Mouse (Mus musculus) stomach, embryonic 14.5 days (tissue): ENCODE measurements at regions not wholly inside any gene's neighbourhood (a gene's known extent, or its start where the extent isn't known, plus 50 kb on each side); places are given as distances from the start of the nearest gene placed in this dataset.

Experiments
- ATAC-seq: fragments of 200-750 bp; cut with Nextera tagmentation; 2 replicates; pipeline ENCODE4 v1.8.0; 2017; ENCODE audit warnings: low read depth, moderate TSS enrichment; ENCODE audit not compliant: insufficient number of reproducible peaks, insufficient read depth, low FRiP score
- H3K27ac ChIP-seq: fragments of 300-500 bp; sonication (generic); 2 replicates; pipeline ENCODE4 v1.5.1; 2014; ENCODE audit warnings: mild to moderate bottlenecking, low read length, moderate library complexity, mixed read lengths
- H3K27me3 ChIP-seq: fragments of 300-500 bp; sonication (generic); 2 replicates; pipeline ENCODE4 v1.6.1; 2014; ENCODE audit warnings: low read length, control low read depth, mixed read lengths; ENCODE audit not compliant: control insufficient read depth, insufficient read depth
- H3K36me3 ChIP-seq: fragments of 300-500 bp; sonication (generic); 2 replicates; pipeline ENCODE4 v1.6.1; 2014; ENCODE audit warnings: mild to moderate bottlenecking, control low read depth, low read length, moderate library complexity, mixed read lengths; ENCODE audit not compliant: control insufficient read depth, insufficient read depth
- H3K4me1 ChIP-seq: fragments of 300-500 bp; sonication (generic); 2 replicates; pipeline ENCODE4 v1.6.1; 2014; ENCODE audit warnings: low read length, control low read depth, mixed read lengths; ENCODE audit not compliant: control insufficient read depth, insufficient read depth
- H3K4me2 ChIP-seq: fragments of 300-500 bp; sonication (generic); replicated peaks from 2 replicates; pipeline ENCODE4 v1.6.1; 2014; ENCODE audit warnings: low read depth, low read length, control low read depth
- H3K4me3 ChIP-seq: fragments of 300-500 bp; sonication (generic); 2 replicates; pipeline ENCODE4 v1.5.1; 2014; ENCODE audit warnings: low read depth, low read length, control low read depth
- H3K9ac ChIP-seq: fragments of 300-500 bp; sonication (generic); replicated peaks from 2 replicates; pipeline ENCODE4 v1.6.1; 2014; ENCODE audit warnings: low read depth, mild to moderate bottlenecking, control low read depth, low read length, moderate library complexity, mixed read lengths
- H3K9me3 ChIP-seq: fragments of 300-500 bp; sonication (generic); 2 replicates; pipeline ENCODE4 v1.6.1; 2016; ENCODE audit warnings: low read depth, low read length, control low read depth; ENCODE audit not compliant: control insufficient read depth
- WGBS: fragments of 180-500 bp; shearing (Covaris S2); extraction: QIAGEN DNeasy Blood & Tissue Kit; methylation state at CpG from one replicate; pipeline ENCODE4 v1.1.7; 2014; 5-methylcytosine and 5-hydroxymethylcytosine counted together

GRCm38 (mm10) chr4:70058831-70059544 lies 351.3 kb downstream of the Cdk5rap2 start:
- no peaks in the 10 kb centered on the region for H3K27me3 ChIP-seq
- no peak overlapping the region for H3K27ac ChIP-seq
- 79% methylated on average over 12 of the region's 12 CpGs for WGBS
- no peaks in the 10 kb centered on the region for H3K36me3 ChIP-seq
- H3K4me1 ChIP-seq = no peaks in the 10 kb centered on the region
- no peak overlapping the region for H3K4me2 ChIP-seq
- ATAC-seq = no peak
- H3K9me3 ChIP-seq = no peaks in the 10 kb centered on the region
- H3K9ac ChIP-seq = no peak overlapping the region
- H3K4me3 ChIP-seq = no peak overlapping the region

DNA sequence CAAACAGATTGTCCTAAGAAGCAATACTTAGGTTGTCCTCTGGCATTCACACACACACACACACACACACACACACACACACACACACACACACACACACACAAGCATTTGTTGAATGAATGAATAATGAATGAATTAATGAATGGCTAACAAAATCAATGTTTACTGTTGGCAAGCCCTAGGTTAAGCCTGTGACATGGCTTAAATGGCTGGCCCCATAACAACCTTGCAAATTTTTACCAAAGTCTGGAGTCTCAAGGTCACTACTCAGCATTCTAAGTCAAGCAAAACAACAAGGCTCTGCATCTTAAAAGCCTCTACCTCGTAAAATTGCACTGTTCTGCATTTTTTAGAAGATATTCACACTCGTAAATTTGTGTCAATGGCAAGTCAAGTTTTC lies 357.1 kb downstream of the Cdk5rap2 start:
- H3K4me3 ChIP-seq = no peak overlapping the region
- H3K9me3 ChIP-seq = no peaks in the 10 kb centered on the region
- no peak overlapping the region for H3K27ac ChIP-seq
- ATAC-seq = no peak
- H3K4me1 ChIP-seq = no peaks in the 10 kb centered on the region
- no peak overlapping the region for H3K4me2 ChIP-seq
- no peak overlapping the region for H3K9ac ChIP-seq
- no peaks in the 10 kb centered on the region for H3K36me3 ChIP-seq
- no peaks in the 10 kb centered on the region for H3K27me3 ChIP-seq
- WGBS = 88% methylated on average over 2 of the region's 2 CpGs

- Histone ChIP-seq H3K9ac (no peak overlapping the region), H3K36me3 (no peaks in the 10 kb centered on the region), H3K4me3 (no peak overlapping the region), H3K4me1 (no peaks in the 10 kb centered on the region), H3K27ac (no peak overlapping the region), H3K27me3 (no peaks in the 10 kb centered on the region), H3K9me3 (no peaks in the 10 kb centered on the region), H3K4me2 (no peak overlapping the region)
- WGBS = 67% methylated on average over 1 of the region's 1 CpGs
- no peak for ATAC-seq
Measured at GRCm38 (mm10) chr4:70038241-70038640, 372.0 kb downstream of the Cdk5rap2 start.

DNA sequence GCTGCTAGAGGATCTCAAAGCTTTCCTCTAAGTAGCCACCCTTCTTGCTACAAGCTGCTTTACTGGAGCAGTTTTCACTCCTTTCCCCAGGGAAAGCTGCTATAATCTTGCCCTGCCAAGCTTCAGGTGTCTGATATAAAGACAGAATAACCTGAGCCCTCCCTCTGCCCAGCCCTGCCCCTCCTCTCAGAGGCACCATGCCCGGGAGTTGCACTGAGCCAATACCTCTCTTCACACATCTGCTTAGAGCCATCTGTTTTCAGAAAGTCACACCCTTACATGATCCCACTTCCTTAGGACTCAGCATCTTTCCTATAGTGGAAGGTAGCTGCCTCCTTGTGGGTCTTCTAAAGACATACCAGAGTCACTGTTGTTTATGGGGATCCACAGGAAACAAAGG lies 374.3 kb downstream of the Cdk5rap2 start:
- no peaks in the 10 kb centered on the region for H3K36me3 ChIP-seq
- no peak for ATAC-seq
- H3K4me3 ChIP-seq = no peak overlapping the region
- no peak overlapping the region for H3K4me2 ChIP-seq
- H3K9me3 ChIP-seq = no peaks in the 10 kb centered on the region
- H3K4me1 ChIP-seq = no peaks in the 10 kb centered on the region
- WGBS = 40% methylated on average over 1 of the region's 1 CpGs
- no peak overlapping the region for H3K27ac ChIP-seq
- H3K9ac ChIP-seq = no peak overlapping the region
- no peaks in the 10 kb centered on the region for H3K27me3 ChIP-seq

DNA sequence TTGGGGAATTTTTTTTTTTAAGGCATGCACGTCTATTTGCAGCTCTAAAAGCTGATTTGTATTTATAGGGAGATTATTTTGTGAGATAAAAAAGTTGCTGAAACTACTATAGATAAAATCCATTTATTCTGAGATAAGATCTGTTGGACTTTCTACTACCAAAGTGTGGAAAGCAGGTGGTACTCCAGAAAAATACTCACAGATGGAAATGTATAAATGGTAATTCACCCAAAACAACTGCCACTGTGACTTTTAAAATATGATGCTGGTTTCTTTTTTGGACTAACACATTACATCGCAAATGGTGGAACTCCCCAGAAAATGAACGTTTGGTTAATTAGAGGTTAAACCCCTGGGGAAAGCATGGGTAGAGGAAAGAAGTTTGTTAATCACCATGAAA lies 377.7 kb downstream of the Cdk5rap2 start:
- no peaks in the 10 kb centered on the region for H3K4me1 ChIP-seq
- H3K27me3 ChIP-seq = no peaks in the 10 kb centered on the region
- H3K4me3 ChIP-seq = no peak overlapping the region
- no peaks in the 10 kb centered on the region for H3K36me3 ChIP-seq
- 69% methylated on average over 3 of the region's 3 CpGs for WGBS
- H3K4me2 ChIP-seq = no peak overlapping the region
- H3K9ac ChIP-seq = no peak overlapping the region
- no peak for ATAC-seq
- no peak overlapping the region for H3K27ac ChIP-seq
- H3K9me3 ChIP-seq = no peaks in the 10 kb centered on the region

DNA sequence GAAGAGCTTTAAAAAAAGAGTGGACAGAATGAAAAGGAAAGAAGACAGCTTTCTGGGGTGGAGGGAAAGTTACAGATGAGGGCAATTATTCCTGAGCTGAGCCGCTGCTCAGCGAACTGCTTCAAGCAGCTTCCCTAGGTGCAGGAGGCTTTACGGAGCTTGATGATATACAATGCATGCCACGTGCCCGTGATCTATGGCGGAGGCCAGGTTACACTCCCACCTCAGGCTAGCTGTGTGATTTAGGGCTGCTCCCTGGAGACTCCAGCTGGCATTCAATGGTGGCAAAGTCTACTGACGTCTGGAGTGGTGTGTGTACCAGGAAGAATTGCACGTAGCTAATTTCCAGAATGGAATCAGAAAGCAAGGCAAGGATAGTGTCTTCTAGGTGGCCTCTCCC lies 383.4 kb downstream of the Cdk5rap2 start:
- no peak for ATAC-seq
- 60% methylated on average over 8 of the region's 8 CpGs for WGBS

DNA sequence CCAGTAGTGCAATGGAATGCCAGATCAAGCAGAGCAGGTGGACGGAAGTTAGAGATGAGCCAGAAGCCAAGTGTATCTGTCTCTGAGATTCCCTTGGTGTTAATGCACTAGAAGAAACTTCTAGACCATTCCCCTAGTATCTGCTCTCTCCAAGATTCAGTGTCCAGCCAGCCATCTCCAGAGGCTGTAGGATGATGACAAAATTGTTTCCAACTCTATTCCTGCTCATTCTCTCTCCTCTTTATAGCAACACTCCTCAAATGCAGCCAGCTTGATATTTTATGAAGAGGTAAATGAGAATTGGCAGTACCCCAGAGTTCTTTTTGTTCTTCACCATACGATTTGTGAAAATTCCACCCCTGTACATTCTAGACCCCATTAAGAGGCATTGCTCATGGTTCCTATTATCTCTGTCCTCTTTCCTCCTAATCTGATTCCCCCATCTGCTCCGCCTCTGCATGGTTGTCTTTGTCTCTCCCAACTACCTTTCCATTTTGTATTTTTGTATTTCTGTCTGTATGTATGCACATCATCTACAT lies 385.3 kb downstream of the Cdk5rap2 start:
- no peak overlapping the region for H3K27ac ChIP-seq
- H3K4me2 ChIP-seq = no peak overlapping the region
- H3K36me3 ChIP-seq = no peaks in the 10 kb centered on the region
- no peak overlapping the region for H3K9ac ChIP-seq
- no peaks in the 10 kb centered on the region for H3K27me3 ChIP-seq
- H3K9me3 ChIP-seq = no peaks in the 10 kb centered on the region
- H3K4me3 ChIP-seq = no peak overlapping the region
- ATAC-seq = no peak
- no peaks in the 10 kb centered on the region for H3K4me1 ChIP-seq
- WGBS = 92% methylated on average over 3 of the region's 3 CpGs

More for the DNA sequence above, 383.4 kb downstream of the Cdk5rap2 start:
- H3K9ac ChIP-seq = no peak overlapping the region
- no peaks in the 10 kb centered on the region for H3K36me3 ChIP-seq
- H3K27ac ChIP-seq = no peak overlapping the region
- H3K9me3 ChIP-seq = no peaks in the 10 kb centered on the region
- H3K4me3 ChIP-seq = no peak overlapping the region
- no peak overlapping the region for H3K4me2 ChIP-seq
- no peaks in the 10 kb centered on the region for H3K27me3 ChIP-seq
- no peaks in the 10 kb centered on the region for H3K4me1 ChIP-seq

DNA sequence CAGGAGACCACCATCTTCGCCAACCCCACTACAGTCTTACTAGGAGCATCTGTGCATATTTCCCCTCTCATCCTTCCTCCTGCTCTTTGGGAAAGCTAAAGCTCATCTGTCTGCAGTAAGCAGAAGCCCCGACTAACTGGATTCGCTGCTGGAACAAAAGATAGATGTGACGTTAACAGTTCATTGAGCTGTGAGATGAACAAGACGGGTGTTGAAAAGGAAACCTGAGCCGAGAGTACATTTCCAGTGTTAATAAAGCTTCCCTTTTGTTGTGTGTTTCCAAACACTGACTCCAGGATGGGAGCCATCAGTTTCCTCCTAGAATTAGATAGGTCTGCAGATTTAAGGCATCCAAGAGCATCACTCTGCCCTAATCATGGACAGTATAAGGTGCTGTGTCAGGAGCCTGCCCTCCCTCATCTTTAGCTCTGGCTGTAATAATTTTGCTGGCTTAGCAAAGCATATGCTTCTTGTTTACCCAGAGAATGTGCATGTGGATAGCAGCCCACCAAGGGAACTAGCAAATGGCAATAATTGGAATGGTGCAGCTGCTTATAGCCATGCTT lies 389.3 kb downstream of the Cdk5rap2 start:
- Histone ChIP-seq H3K27me3 (no peaks in the 10 kb centered on the region), H3K4me2 (no peak overlapping the region), H3K9me3 (no peaks in the 10 kb centered on the region), H3K4me3 (no peak overlapping the region), H3K36me3 (no peaks in the 10 kb centered on the region), H3K27ac (no peak overlapping the region), H3K4me1 (no peaks in the 10 kb centered on the region), H3K9ac (no peak overlapping the region)
- no peak for ATAC-seq
- WGBS = 81% methylated on average over 6 of the region's 6 CpGs

- H3K4me3 ChIP-seq = no peak overlapping the region
- H3K27ac ChIP-seq = no peak overlapping the region
- H3K9me3 ChIP-seq = no peaks in the 10 kb centered on the region
- WGBS = 38% methylated on average over 6 of the region's 6 CpGs
- H3K4me1 ChIP-seq = no peaks in the 10 kb centered on the region
- H3K4me2 ChIP-seq = no peak overlapping the region
- ATAC-seq = peak; percentile 33; the same call in 1 of the 2 replicates
- no peaks in the 10 kb centered on the region for H3K27me3 ChIP-seq
- H3K9ac ChIP-seq = no peak overlapping the region
- no peaks in the 10 kb centered on the region for H3K36me3 ChIP-seq
Measured at GRCm38 (mm10) chr4:70012220-70012580, 398.0 kb downstream of the Cdk5rap2 start.
